Mouse (Mus musculus): ENCODE results near the gene Csnk1e. TPM values are rescaled to one million over a fixed set of nuclear protein-coding genes. Genes with fewer than 3 reads are reported as not detected.
"Not testable (repeated sequence)": the region's sequence is repeated elsewhere in the genome, so short reads cannot be mapped to it uniquely, and the experiment has no call there.

Gene Csnk1e
- 1 to 10 TPM; 4.2 to 6.5 (median 4.4) TPM for polyA plus RNA-seq (2017; shearing (Covaris generic))

DNA sequence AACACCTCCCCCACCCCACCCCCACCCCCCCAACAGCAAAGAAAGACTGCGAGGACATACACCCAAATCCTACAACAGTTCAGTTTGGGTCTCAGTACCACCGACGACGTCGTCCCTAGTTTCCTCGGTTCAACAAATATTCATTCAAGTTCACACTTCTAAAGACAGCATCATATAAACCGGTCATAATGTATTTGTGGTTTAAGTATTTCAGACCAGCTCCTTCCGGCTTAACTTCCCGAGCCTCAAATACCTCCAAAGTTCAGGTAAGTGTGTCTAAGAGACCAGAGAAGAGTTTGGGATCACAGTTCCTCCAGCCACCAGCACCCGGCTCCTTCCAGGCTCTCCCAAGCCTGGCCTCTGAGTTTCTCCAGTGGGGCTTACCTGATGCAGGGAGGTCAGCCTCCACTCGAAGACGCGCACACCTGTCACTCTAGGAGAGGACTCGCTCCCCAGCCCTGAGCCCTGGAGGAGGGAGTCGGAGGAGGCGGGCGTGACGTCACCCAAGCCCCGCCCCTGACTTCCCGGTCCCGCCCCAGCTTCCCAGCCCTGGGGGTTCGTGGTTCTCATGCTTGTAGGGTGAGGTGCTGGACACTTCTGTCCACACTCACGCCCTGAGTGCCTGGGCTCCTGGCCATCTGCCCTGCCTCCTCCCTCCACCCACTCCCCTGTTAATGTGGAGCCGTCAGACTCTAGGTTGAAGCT, at the start of gene Csnk1e:
Csnk1e (minus strand) TSS at position 461 of the 705 bp plus-strand sequence.
- no peak for ATAC-seq

DNA sequence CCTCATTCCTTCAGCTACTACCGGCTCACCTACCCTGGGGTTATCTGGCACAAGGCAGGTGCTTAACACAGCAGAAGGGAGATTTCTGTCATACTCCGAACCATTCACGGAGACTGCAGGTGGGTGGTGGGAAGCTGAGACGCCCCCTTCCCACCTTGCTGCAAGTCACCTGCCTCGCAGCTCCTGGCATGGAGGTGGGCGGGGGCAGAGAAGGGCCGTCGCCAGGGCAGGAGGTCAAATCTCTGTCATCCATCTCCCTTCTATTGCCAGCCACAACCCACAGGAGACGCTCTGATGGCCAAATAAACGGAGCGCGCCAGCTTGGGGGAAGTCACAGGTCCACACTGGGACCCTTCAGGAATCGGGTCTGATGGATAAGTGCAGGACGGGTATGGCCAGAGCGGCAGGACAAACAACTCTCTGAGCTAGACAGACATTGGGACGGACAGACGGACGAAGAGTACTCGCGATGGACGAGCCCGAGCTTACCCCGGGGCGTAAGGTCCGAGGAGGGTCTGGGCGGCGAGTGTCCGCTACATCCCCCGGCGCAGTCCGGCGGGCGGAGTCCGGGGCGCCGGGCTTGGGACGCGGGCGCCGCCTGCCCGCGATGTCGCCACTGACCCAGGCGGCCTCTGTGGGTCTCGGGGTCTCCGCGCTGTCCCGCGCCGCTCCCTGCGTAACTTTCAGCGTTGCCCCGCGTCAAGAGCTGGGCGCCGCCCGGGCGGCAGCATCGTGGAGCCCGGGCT, 49.5 kb upstream of the Csnk1e start, which contains the start of gene Kcnj4:
Kcnj4 (minus strand) TSS at position 535 of the 746 bp plus-strand sequence.
- ATAC-seq: no peak

DNA sequence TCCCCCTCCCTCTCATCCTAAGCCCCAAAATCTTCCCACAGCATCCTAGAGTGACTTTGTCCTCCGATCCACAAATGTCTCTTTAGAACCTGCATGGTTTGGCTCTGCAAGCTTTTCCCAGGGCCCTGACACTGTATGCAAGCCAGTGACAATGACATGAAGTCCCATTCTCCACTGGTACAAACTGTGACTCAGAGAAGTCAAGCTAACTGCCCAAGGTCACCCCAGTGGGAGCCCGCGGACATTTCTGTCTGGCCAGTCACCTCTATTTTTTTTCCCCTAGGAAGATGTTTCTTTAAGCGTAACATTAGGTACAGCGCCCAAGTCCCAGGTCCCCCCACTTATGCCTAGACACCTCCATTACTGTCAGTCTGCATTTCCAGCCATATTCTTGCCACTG, 48.1 kb upstream of the Csnk1e start:
- ATAC-seq: no peak

DNA sequence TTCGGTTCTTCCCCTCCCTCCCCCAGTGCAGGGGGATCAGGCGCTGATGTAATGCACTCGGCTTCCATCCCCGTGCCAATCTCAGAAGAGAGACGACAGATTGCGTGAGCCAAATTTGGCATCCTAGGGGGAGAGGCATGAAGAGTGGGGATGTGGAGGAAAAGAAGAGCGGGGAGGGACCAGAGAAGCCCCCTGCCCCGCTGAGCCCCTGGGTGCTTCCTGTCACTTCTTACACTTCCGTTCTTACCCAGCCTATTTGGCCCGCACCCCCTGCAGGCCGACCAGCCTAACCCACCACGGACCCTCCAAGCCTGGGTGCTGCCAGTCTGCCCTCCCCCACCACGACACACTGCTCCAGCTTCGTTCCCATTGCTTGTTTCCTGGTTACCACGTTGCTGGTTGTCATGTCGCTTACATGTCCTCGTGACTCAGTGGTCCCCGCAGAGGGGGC, 47.5 kb upstream of the Csnk1e start:
- ATAC-seq: no peak

DNA sequence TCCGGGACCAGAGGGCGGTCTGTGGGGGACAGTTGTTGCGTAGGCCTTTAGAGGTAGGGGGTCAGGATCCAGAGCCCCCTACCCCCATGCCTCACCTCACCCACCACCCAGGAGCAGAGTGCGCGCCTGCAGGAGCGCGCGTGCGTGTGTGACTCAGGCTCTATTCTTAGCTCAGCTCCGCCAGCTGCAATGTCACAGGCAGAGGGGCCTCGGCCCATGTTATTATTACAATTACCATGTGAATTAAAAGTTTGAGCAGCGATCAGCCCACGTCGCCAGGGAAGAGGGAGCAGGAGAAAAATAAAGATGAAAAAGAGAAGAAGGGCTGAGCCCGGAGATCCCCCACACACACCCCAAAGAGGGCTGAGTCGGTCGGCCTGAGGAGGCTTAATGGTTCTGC, 44.7 kb upstream of the Csnk1e start:
- no peak for ATAC-seq

DNA sequence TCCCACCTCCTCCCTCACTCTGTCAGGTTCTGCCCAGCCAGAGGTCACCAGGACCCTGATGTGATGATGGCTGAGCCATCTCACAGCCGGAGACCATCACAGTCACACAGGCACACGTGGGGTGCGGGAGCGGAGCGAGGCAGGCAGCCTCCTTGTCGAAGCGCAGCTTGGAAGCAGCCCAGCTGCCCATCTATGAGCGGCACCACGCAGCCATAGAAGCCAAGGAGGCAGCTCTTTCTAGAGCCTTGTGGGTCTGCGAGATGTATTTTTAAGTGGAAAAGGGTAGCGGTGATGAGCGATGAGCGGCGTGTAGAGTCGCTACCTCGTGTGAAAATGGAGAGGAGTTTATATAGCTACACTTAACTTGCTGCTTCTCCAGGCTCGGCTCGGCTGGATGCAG, 38.2 kb upstream of the Csnk1e start:
- no peak for ATAC-seq

DNA sequence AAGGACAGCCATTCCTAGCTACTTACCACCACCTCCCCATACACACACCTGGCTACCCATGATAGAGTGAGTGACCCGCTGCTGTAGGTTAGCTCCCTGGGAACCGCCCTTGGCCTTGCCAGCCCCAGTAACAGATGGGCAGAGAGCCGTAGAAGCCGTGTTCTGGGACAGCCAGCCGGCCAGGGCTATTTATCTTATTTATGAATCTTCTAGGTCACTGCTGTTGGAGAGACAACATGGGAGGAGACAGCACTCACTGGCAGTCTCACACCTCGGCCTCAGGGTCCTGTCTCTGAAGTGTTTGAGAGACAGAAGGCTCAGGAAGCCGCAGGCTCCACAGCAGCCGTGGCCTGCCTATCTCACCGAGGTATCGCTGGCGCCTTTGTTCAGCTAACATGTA, 34.1 kb upstream of the Csnk1e start:
- ATAC-seq: no peak

DNA sequence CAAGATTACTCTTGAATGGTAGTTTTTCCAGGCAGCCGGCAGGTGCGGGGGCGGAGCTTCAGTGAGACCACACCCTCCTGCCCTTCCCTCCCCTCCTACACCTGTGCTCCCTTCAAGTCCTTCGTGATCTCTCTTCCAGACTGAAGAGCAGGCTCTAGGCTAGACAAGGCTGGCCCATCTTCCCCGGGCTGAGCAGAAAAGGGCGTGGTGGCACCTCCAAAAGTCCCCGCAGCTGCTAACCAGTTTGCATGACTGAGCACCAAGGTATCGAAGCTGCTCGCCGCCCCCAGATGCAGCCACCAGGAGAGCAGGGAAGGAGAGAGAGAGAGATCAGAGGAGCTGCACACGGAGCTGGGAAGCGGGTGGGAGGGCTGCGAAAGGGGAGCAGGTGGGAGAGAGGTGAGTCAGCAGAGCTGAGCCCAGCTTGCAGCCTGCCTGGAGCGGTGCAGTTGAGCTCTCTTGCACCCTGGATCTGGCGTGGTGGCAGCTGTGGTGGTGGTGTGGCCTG, 25.9 kb upstream of the Csnk1e start:
- no peak for ATAC-seq

DNA sequence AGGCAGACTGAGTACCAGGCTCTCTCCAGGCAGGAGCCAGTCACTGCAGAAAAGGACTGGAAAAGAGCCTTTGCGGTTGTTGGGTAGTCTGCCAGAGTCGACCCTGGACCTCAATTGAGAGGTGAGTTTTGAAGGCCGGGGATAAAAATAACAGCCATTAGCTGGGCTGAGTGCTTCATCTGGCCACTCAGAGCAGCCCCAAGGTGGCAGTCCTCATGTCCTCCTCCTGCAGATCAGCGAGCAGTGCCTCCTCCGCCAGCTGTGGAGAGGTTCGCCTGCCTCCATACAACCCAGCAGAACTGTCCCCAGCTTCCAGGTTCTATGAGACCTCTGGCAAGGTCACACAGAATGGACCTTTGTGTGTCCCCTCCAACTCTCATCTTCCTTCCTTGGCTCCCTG, 21.9 kb upstream of the Csnk1e start:
- ATAC-seq: no peak

DNA sequence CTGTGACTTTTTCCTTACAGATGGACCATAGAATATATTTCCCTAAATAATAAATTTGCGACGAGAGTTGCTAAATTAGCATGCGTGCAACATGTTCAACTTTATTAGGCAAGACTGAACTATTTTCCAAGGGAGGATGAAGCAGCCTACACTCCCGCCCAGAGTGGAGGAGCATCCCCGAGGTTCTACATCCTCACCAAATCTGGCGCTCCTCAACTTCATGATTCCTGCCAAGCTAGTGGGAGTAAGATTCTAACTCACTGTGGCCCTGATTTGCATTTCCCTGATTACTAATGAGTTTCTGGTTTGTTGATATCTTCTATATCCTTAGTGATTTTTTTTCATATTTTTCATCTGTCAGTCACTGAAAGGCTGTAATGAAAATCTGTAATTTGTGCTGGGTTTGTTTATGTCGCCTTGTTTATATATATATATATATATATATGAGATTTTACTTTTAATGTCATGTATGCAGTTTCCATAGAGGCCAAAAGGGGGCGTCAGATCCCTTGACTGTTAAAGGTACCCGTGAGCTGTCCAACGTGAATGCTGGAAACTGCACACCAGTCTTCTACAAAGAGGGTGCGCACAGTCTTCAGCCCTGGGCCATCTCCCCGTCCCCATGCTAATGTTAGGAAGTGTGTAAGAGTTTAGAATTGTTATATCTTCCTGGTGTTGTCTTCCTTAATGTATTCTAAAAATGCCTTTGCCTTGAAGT, 18.4 kb upstream of the Csnk1e start:
- ATAC-seq: no peak

DNA sequence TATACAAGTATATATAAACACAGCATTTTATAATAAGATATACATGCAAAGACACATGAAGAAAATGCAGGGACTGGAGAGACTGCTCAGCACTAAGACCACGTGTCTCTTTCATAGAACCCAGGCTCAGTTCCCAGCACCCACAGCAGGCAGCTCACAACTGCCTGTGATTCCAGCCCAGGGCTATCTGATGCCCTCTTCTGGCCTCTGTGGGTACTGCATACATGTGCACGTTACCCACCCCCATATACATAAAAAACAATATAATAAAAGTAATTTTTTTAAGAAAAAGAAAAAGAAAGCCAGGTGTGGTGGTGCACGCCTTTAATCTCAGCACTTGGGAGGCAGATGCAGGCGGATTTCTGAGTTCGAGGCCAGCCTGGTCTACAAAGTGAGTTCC, 17.7 kb upstream of the Csnk1e start:
- no peak for ATAC-seq

DNA sequence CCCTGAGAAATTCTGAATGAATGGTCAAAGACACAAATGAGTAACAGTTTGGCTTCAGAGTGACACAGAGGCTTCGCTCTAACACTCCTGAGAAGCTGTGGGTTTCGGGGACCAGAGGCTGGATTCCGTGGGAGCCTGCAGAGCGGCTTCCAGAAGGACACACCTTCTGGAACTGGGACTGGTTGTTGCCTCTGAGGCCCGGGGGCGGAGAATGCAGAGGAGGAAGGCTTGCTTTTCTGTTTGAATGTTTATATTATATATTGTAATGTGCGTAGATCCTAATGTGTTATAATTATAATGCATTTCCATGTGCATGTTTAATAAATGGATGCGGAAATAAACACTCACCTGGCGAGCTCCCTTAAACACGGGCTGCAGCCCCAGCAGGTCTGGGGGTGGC, 15.7 kb upstream of the Csnk1e start:
- ATAC-seq: no peak

DNA sequence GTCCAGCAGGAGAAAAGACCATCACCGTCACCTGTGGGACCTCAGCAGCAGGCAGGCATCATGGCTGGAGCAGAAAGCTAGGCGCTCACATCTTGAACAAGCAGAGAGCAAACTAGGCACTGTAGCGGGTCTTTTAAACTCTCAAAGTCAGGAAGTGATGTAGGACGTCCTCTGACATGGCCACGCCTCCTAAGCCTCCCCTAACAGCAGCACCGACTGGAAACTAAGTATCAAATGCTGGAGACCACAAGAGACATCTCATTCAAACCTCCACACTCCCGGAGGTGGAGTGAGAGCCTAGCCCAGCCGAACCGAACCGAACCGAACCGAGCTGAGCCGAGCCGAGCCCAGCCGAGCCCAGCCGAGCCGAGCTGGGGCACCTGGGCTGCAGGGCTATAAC, 15.2 kb upstream of the Csnk1e start:
- ATAC-seq: no peak

DNA sequence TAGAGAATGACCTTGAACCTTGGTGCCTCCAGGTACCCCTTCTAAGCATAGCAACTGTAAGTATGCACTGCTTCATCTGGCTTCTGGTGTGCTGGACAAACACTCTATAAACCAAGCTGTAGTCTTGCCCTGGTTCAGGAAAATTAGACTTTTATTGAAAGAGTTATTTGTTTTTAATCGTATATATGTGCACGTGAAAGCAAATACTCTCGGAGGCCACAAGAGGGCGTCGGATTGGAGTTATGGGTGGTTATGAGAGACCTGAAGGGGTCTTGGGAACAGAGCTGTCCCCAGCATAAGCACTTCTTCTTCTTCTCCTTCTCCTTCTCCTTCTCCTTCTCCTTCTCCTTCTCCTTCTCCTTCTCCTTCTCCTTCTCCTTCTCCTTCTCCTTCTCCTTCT, 14.2 kb upstream of the Csnk1e start:
- ATAC-seq: no peak

DNA sequence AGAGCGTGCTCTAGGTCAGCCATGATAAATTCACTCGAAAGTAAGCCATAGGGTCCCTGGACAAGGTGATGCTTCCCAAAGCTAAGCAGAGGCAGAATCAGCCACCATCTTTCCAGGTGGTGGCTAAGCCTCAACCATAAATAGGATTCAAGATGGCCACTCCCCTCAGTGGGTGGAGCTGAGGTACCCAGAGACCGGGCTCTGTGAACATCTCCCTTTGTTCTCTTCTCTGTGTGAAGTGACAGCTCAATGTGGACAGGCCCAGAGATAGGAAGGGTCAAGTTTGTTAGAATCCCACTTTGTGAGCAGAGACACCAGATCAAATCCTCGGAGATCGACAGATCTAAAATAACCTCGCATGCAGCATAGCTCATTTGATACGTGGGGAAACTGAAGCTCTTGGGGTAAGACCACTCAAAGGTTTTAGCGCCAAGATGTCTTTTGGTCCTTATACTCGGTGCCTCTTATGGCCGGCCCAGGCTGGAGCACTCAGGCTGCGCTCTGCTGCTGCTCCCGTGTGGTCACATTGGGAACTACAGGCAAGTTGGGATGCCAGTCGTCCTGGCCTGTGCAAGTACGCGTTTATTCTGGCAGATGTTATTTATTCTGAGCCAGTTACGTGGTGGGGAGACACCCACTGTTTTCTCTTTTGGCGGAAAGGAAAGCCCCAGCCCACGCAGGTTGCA, 11.4 kb upstream of the Csnk1e start:
- peak; percentile 43 for ATAC-seq

DNA sequence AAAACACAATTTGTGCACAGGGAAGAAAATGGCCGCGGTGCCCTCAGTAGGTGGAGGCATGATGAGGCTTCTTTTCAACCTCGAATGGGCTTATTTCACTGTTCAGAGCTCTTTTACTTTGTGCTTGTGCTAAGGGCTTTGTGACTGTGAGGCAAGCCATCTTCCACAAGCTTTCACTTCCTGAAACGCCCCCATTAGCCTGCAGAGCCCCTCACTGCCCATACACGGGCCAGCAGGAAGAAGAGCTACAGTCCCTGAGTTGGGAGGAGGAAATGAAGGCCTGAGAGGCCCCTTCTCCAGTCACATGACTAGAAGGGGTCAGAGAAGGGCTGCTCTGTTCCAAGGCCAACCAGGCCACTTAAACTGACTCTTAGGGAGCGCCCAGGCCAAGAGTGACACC, 1.2 kb upstream of the Csnk1e start:
- ATAC-seq: no peak

DNA sequence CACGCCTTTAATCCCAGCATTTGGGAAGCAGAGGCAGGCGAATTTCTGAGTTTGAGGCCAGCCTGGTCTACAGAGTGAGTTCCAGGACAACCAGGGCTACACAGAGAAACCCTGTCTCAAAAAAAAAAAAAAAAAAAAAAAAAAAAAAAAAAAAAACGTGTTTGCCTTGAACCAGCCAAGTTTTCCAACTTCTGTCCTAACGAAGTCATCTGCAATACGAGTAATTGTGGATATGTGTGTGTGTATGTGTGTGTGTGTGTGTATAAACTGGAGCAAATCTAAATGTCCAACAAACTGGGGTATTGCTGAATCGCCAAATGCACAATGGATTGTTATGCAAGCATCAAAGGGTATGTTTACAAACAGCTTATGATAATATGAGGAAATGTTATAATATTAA, 738 bp upstream of the Csnk1e start:
- ATAC-seq: not testable (repeated sequence)

DNA sequence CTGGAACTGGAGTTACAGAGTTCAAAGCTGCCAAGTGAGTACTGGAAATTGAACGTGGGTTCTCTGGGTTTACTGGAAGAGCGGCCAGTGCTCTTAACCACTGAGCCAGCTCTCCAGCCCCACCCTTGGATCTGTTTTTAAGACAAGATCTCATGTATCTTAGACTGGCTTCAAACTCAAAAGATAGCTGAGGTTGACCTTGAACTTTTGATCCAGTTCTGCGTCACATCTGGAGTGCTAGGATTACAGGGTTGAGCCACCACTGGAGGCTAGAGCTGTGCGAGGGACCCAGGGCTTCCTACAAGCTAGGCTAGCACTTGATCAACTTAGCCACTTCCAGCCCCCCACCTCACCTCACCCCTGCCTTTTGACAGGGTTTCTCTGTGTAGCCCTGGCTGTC, 1.5 kb downstream of the Csnk1e start:
- no peak for ATAC-seq

DNA sequence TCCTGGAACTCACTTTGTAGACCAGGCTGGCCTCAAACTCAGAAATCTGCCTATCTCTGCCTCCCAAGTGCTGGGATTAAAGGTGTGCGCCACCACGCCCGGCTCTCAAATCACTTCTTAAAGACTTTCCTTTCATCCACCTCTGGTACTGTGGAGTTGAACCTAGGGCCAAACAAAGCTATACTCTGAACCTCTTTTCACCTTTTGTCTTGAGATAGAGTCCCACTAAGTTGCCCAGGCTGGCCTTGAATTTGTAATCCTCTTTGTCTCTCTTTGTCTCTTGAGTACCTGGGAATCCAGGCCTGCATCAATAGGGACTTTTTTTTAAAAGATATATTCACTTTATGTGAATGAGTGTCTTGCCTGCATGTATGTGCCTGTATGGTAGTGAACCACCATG, 7.3 kb downstream of the Csnk1e start:
- no peak for ATAC-seq

DNA sequence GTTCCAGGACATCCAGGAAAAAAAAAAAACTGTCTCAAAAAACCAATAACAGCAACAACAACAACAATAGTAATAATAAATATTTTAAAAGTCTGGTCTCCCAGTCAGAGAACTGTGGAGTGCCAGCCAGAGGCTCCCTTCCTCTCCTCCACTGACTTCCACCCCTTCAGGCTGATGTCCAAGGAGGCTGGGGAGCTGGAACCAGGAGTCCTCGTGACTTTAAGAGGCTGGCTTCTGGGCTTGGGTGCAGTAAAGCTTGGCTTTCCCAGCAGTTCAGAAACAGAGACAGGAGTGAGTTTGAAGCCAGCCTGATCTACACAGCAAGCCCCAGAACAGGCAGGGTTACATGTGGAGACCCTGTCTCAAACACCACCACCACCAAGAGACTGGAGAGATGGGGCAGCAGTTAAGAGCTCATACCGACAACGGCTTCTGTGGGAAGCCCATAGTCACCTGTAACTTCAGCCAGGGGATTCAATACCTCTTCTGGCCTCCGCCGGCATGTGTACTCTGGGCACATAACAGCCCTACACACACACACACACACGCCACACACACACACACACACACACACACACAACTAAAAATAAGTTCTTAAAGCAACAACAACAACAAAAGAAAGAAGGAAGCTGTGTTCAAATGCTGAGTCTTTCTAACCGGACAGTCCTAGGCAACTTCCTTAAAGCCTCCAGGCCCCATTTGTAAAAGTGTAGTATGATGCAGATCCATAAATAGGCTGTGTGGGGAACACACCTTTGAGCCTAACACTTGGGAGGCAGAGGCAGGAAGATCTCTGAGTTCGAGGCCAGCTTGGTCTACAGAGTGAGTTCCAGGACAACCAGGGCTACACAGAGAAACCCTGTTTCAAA, 9.3 kb downstream of the Csnk1e start:
- ATAC-seq: no peak

DNA sequence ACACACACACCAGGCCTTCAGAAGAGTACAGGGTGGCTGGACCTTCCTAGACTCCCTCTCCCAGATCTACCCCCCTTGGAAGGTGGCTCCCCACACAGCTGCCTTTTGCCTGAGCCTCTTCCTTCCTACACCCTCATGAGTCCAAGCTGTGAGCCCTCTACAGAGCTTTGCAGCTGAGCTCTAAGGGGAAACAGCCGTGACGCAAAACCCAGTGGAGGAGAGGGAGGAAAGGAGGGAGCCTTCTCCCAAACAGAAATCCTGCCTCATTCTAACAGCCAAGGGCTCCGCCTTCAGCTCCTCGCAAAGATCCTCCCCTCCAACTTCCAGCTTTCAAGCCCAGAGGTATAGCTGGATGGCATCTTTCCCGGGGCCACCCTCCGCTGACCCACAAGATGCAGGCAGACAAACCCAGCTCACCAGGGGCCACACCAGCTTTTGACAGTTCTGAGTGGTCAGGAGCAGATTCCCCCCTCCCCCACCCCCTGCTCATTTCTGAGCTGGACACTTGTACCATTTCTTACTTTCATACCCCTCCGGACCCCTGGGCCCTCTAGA, 11.4 kb downstream of the Csnk1e start:
- ATAC-seq: no peak

Data from inflammation-experienced regulatory T-cells, adult 6 months (primary cell).